Mouse (Mus musculus) ES-E14 (cell line): ENCODE data around the gene Chrm4. TPM values are rescaled to one million over a fixed set of nuclear protein-coding genes. Genes with fewer than 3 reads are reported as not detected.
A peak's percentile ranks its signal among the peaks of the same experiment; 100 is the strongest.

ENCODE experiments used
- DNase-seq: peaks from one replicate; pipeline ENCODE4 v3.0.0-alpha.2; 2013; ENCODE audit warnings: low read depth, low spot score
- H3K27ac ChIP-seq: 2 replicates; pipeline ENCODE4 v1.5.1; 2012; ENCODE audit warnings: low read depth, mild to moderate bottlenecking, low read length, moderate library complexity, mixed read lengths; ENCODE audit not compliant: poor library complexity, insufficient read depth, severe bottlenecking
- H3K36me3 ChIP-seq: 2 replicates; pipeline ENCODE4 v1.6.1; 2012; ENCODE audit warnings: mild to moderate bottlenecking, low read length, moderate library complexity, mixed read lengths; ENCODE audit not compliant: control insufficient read depth, poor library complexity, insufficient read depth, severe bottlenecking
- H3K4me1 ChIP-seq, 2 experiments: fragments of 150-350 bp in 1 of 2; sonication (generic) in 1 of 2; 2 replicates each; pipeline ENCODE4 v1.6.1; 2012; ENCODE audit warnings: low read length in 2 of 2, mild to moderate bottlenecking in 1 of 2, mixed read lengths in 1 of 2; ENCODE audit not compliant: control insufficient read depth in 2 of 2, insufficient read depth in 2 of 2, poor library complexity in 1 of 2
- H3K4me3 ChIP-seq, 2 experiments: fragments of 150-350 bp in 1 of 2; sonication (generic) in 1 of 2; 2 replicates each; pipeline ENCODE4 v1.5.1; 2012; ENCODE audit warnings: low read length in 2 of 2, low read depth in 1 of 2, mild to moderate bottlenecking in 1 of 2, mixed read lengths in 1 of 2; ENCODE audit not compliant: insufficient read depth in 1 of 2, poor library complexity in 1 of 2, severe bottlenecking in 1 of 2
- H3K9ac ChIP-seq: 2 replicates; pipeline ENCODE4 v1.6.1; 2012; ENCODE audit warnings: low read depth, mild to moderate bottlenecking, low read length, mixed read lengths; ENCODE audit not compliant: poor library complexity, insufficient read depth, severe bottlenecking
- H3K9me3 ChIP-seq: fragments of 150-350 bp; sonication (generic); 2 replicates; pipeline ENCODE4 v1.6.1; 2012; ENCODE audit warnings: low read depth, mild to moderate bottlenecking, low read length; ENCODE audit not compliant: control insufficient read depth, insufficient read depth
- CHD2 ChIP-seq: IDR thresholded peaks from 2 replicates; pipeline ENCODE4 v1.6.1; 2014; ENCODE audit warnings: mild to moderate bottlenecking, low read depth, low read length, inconsistent platforms
- HCFC1 ChIP-seq: IDR thresholded peaks from 2 replicates; pipeline ENCODE4 v1.6.1; 2012; ENCODE audit warnings: low read length, inconsistent platforms, borderline replicate concordance; ENCODE audit not compliant: insufficient read depth
- MAFK ChIP-seq: IDR thresholded peaks from 2 replicates; pipeline ENCODE4 v1.6.1; 2014; ENCODE audit warnings: mild to moderate bottlenecking, low read depth, low read length, inconsistent platforms; ENCODE audit not compliant: insufficient read depth
- ZC3H11A ChIP-seq: IDR thresholded peaks from 2 replicates; pipeline ENCODE4 v1.6.1; 2012; ENCODE audit warnings: low read depth, mild to moderate bottlenecking, inconsistent platforms, low read length, borderline replicate concordance
- ZNF384 ChIP-seq: IDR thresholded peaks from 2 replicates; pipeline ENCODE4 v1.6.1; 2012; ENCODE audit warnings: low read depth, low read length, inconsistent platforms
- in situ Hi-C, 2 experiments: fragments of 600-800 bp; cut with MboI; formaldehyde crosslinking; loops; one replicate each; pipeline ENCODE4 v1.15.1; 2025; ENCODE audit warnings: low sequenced_read_pairs in 2 of 2, inconsistent platforms in 1 of 2; ENCODE audit not compliant: unreplicated experiment in 2 of 2
- total RNA-seq: library from RNA; depleted of rRNA; stranded (reverse); fragments of 300-350 nt; gene quantifications from 2 replicates; pipeline ENCODE4 v1.2.3, GENCODE M21; 2012

Gene Chrm4
- total RNA-seq, 1 experiment, result 5.6 TPM

GRCm38 (mm10) chr2:91964610-91965204 is 37.7 kb downstream of the Chrm4 start:
- H3K4me1 ChIP-seq, result peaks cover 4 to 43% of the 10 kb centered on the region in 2 experiments; a peak in 3 of 4 replicates
- peaks cover 5% of the 10 kb centered on the region; the same call in 1 of the 2 replicates for H3K36me3 ChIP-seq
- no peak overlapping the region; the same call in 1 of the 2 replicates for H3K9ac ChIP-seq
- DNase-seq, result no peak
- H3K9me3 ChIP-seq, result no peaks in the 10 kb centered on the region
- in situ Hi-C loops, result loop anchor here in 1 of 2 experiments (10.0 kb wide), 1 partner anchor 470 kb away; the partner anchor contains the start of gene Cry2
- no peak overlapping the region for H3K4me3 ChIP-seq
- TF ChIP-seq ZC3H11A, result no peak
- TF ChIP-seq HCFC1, result no peak
- TF ChIP-seq CHD2, result no peak
- no peak for TF ChIP-seq ZNF384
- no peak for TF ChIP-seq MAFK
- H3K27ac ChIP-seq, result no peak overlapping the region

DNA sequence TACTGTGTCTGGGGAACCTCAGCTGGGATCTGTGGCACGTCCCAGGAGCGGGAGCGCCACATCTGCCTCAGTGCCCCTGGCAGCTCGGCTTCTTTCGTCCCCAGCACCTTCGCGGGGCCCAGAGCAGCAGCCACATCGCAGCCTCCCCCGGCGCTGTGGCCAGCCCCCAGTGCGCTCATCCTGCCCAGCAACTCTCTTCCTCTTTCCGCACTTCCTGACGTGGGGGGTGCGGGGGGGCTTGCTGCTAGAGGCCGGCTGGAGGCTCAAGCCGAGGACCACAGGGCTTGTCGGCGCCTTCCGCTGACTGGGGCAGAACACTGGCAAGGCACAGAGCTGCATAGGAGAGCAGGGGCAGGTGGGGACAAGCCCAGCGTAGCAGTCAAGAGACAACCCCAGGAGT is 38.4 kb downstream of the Chrm4 start:
- Histone ChIP-seq H3K4me1 (peaks cover 4 to 41% of the 10 kb centered on the region in 2 experiments; a peak in 3 of 4 replicates), H3K4me3 (peak overlapping the region; percentile 63 to 64), H3K36me3 (peaks cover 2% of the 10 kb centered on the region; the same call in 1 of the 2 replicates), H3K9me3 (no peaks in the 10 kb centered on the region), H3K27ac (no peak overlapping the region), H3K9ac (peak overlapping the region; percentile 68)
- no peak for TF ChIP-seq MAFK
- TF ChIP-seq ZNF384, result no peak
- DNase-seq, result no peak
- in situ Hi-C loops, result loop anchor here in 1 of 2 experiments (10.0 kb wide), 1 partner anchor 469 kb away; the partner anchor contains the start of gene Cry2

DNA sequence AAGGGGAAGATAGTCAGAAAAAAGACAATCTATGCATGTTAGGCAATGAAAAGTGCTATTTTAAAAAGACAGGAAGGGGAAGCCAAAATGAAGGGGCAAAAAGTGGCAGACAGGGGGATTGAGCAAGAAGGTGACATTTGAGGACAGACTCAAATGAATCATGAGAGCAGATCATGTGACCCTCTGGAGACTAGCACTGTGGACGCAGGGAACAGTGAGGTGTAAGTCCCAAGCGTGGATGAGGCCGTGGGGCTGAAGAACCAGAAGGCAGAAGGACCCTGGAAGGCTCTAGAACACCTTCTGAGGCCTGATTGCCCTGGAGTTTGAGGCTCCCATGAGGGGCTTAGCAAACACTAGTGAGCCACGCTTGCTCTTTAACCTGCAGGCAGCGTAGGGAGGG is 39.3 kb downstream of the Chrm4 start:
- TF ChIP-seq MAFK, result no peak
- H3K36me3 ChIP-seq, result no peaks in the 10 kb centered on the region
- H3K9me3 ChIP-seq, result no peaks in the 10 kb centered on the region
- H3K4me1 ChIP-seq, result peaks cover 4 to 44% of the 10 kb centered on the region in 2 experiments; a peak in 3 of 4 replicates
- no peak overlapping the region for H3K27ac ChIP-seq
- H3K4me3 ChIP-seq, result no peak overlapping the region
- DNase-seq, result no peak
- no peak overlapping the region for H3K9ac ChIP-seq
- in situ Hi-C loops, result loop anchor here in 1 of 2 experiments (10.0 kb wide), 1 partner anchor 468 kb away; the partner anchor contains the start of gene Cry2

DNA sequence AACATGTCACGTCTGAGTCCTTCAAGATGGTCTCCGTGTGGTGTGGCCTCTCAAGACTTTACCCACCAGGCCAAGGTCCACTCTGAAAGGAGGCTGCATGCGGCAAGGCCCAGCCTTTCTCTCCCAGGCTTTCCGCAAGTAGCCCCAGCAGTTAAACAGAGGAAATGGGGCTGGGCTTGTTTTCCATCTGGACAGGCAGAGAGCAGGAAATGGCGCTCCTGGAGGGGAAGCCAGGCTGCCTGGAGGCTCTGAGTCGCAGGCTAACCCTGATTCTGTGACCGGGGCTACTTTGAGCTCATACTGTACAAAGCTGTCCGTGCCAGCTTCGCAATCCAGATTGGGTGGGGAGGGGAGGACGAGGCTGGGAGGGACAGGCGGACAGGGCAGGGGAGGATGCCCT is 40.9 kb downstream of the Chrm4 start:
- Histone ChIP-seq H3K4me1 (peaks cover 3 to 45% of the 10 kb centered on the region in 2 experiments; a peak in 3 of 4 replicates), H3K9me3 (no peaks in the 10 kb centered on the region), H3K36me3 (no peaks in the 10 kb centered on the region), H3K4me3 (no peak overlapping the region), H3K27ac (no peak overlapping the region), H3K9ac (peak overlapping the region; percentile 44; the same call in 1 of the 2 replicates)
- in situ Hi-C loops, result loop anchor here in 1 of 2 experiments (10.0 kb wide), 1 partner anchor 467 kb away; the partner anchor contains the start of gene Cry2
- no peak for DNase-seq
- no peak for TF ChIP-seq ZNF384
- TF ChIP-seq CHD2, result no peak
- TF ChIP-seq ZC3H11A, result no peak
- TF ChIP-seq HCFC1, result no peak
- no peak for TF ChIP-seq MAFK
